ENCODE assay signal across 27 mouse cellular contexts in the genomic region with DNA sequence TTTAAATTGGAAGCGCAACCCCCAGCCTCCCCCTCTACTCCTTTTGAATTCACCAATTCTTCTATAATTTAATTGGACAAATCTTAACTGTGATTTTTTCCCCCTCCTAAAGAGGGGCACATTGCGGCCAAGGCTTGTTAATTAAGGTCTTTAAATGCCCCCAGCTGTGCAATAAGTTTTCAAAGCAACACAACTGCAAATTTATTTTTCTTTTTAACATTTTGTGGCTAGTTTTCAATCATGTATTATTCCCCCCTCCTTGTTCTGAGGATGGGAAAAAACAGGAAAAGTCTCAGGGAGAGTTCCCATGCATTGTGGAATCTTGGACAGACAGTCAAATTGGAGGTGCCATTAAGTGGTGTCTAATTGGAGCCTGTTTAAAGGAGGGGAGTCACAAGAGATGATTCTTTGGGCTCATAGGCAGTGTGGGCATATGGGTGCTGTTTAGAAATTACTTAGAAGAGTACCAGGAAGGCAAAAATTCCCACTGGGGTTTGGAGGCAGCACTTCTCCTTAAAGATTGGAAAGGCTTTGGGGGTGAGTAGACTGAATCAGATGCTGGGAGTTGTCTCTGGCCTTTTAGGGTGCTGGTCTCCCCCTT.
A peak's percentile ranks its signal among the peaks of the same experiment; 100 is the strongest.
DNase-seq lines count a peak whose midpoint lies in the region; ATAC-seq and TF ChIP-seq lines count a peak whose summit lies in the region.
"Had no signal": no experiment of that assay in that cellular context is flagged by ENCODE, and none has a peak within 500 bp of the region (broad histone marks: within the 10 kb centered on the region; RNA-seq: fewer than 3 reads in every experiment).

No protein-coding gene starts in this region.

- no peak overlapping the region for H3K4me2 ChIP-seq in midbrain, embryonic 11.5 days
- H3K4me2 ChIP-seq in midbrain, embryonic 14.5 days (ENCODE audit: low read length): no peak overlapping the region
- 0 out of 2 replicates have a peak overlapping the region, but pooled peaks have one; percentile 23 for H3K4me2 ChIP-seq in forebrain, embryonic 13.5 days
- H3K4me2 ChIP-seq in forebrain, embryonic 16.5 days (ENCODE audit: low read length): no peak overlapping the region
- no peak overlapping the region for H3K4me2 ChIP-seq in lung, postnatal 0 days (replicated peaks; ENCODE audit: low read depth, low read length)
- H3K4me2 ChIP-seq: heart, embryonic 12.5 days; heart, embryonic 15.5 days; hindbrain, embryonic 13.5 days; intestine, embryonic 15.5 days had no signal

- no peak overlapping the region for H3K9ac ChIP-seq in midbrain, embryonic 11.5 days (ENCODE audit: low read length)
- no peak overlapping the region for H3K9ac ChIP-seq in midbrain, embryonic 14.5 days (replicated peaks; ENCODE audit: low read length)
- no peak overlapping the region for H3K9ac ChIP-seq in forebrain, embryonic 13.5 days
- H3K9ac ChIP-seq in forebrain, embryonic 16.5 days (replicated peaks; ENCODE audit: low read depth, low read length): no peak overlapping the region
- no peak overlapping the region for H3K9ac ChIP-seq in lung, postnatal 0 days (replicated peaks; ENCODE audit: low read depth)
- H3K9ac ChIP-seq: heart, embryonic 12.5 days; heart, embryonic 15.5 days; hindbrain, embryonic 13.5 days; intestine, embryonic 15.5 days had no signal

- H3K36me3 ChIP-seq in midbrain, embryonic 11.5 days (ENCODE audit: control insufficient read depth, insufficient read depth, low read length): no peaks in the 10 kb centered on the region
- H3K36me3 ChIP-seq in midbrain, embryonic 14.5 days (ENCODE audit: control insufficient read depth, insufficient read depth, low read length): no peaks in the 10 kb centered on the region
- no peaks in the 10 kb centered on the region for H3K36me3 ChIP-seq in forebrain, embryonic 13.5 days (ENCODE audit: poor library complexity, severe bottlenecking)
- H3K36me3 ChIP-seq in forebrain, embryonic 16.5 days (ENCODE audit: control insufficient read depth, insufficient read depth): no peaks in the 10 kb centered on the region
- H3K36me3 ChIP-seq in lung, postnatal 0 days (ENCODE audit: insufficient read depth, low read length): no peaks in the 10 kb centered on the region
- H3K36me3 ChIP-seq: G1E; heart, embryonic 12.5 days; heart, embryonic 15.5 days; hindbrain, embryonic 10.5 days; hindbrain, embryonic 13.5 days; intestine, embryonic 15.5 days had no signal

- H3K27ac ChIP-seq in midbrain, embryonic 11.5 days (ENCODE audit: low read depth, low read length): no peak overlapping the region
- no peak overlapping the region for H3K27ac ChIP-seq in midbrain, embryonic 14.5 days (replicated peaks; ENCODE audit: low read depth, low read length)
- peak overlapping the region; percentile 86 for H3K27ac ChIP-seq in forebrain, embryonic 13.5 days
- H3K27ac ChIP-seq in forebrain, embryonic 16.5 days (ENCODE audit: low read length): peak overlapping the region; percentile 5; the same call in 1 of the 2 replicates
- no peak overlapping the region for H3K27ac ChIP-seq in lung, postnatal 0 days (ENCODE audit: low read length)
- H3K27ac ChIP-seq: heart, embryonic 15.5 days; hindbrain, embryonic 10.5 days; hindbrain, embryonic 13.5 days; intestine, embryonic 15.5 days had no signal

- no peak for TF ChIP-seq EP300 in lung, postnatal 0 days (IDR thresholded peaks at IDR 0.05)

- H3K27me3 ChIP-seq in midbrain, embryonic 11.5 days (ENCODE audit: control insufficient read depth, insufficient read depth, low read length): no peaks in the 10 kb centered on the region
- no peaks in the 10 kb centered on the region for H3K27me3 ChIP-seq in midbrain, embryonic 14.5 days (ENCODE audit: control insufficient read depth, insufficient read depth, low read length)
- H3K27me3 ChIP-seq in forebrain, embryonic 13.5 days: no peaks in the 10 kb centered on the region
- no peaks in the 10 kb centered on the region for H3K27me3 ChIP-seq in forebrain, embryonic 16.5 days (replicated peaks; ENCODE audit: control insufficient read depth, insufficient read depth, low read length)
- H3K27me3 ChIP-seq in lung, postnatal 0 days (replicated peaks; ENCODE audit: insufficient read depth, low read length): no peaks in the 10 kb centered on the region
- H3K27me3 ChIP-seq: CH12.LX; heart, embryonic 12.5 days; heart, embryonic 15.5 days; intestine, embryonic 15.5 days; Patski had no signal

- no peak overlapping the region for H3K4me3 ChIP-seq in midbrain, embryonic 11.5 days (ENCODE audit: low read depth, low read length)
- H3K4me3 ChIP-seq in midbrain, embryonic 14.5 days (replicated peaks; ENCODE audit: low read depth, low read length): no peak overlapping the region
- no peak overlapping the region for H3K4me3 ChIP-seq in forebrain, embryonic 13.5 days
- H3K4me3 ChIP-seq in forebrain, embryonic 16.5 days (replicated peaks; ENCODE audit: low read length): no peak overlapping the region
- H3K4me3 ChIP-seq in lung, postnatal 0 days (ENCODE audit: low read depth, low read length): no peak overlapping the region
- H3K4me3 ChIP-seq: heart, embryonic 12.5 days; heart, embryonic 15.5 days; hindbrain, embryonic 10.5 days; hindbrain, embryonic 13.5 days; intestine, embryonic 15.5 days had no signal

- peak; percentile 61 for DNase-seq in midbrain, embryonic 11.5 days (ENCODE audit: low spot score, missing footprints)
- DNase-seq in midbrain, embryonic 14.5 days: no peak
- DNase-seq in natural killer cell, adult 2 months (ENCODE audit: low spot score in 2 of 2): no peak
- DNase-seq in lung, postnatal 0 days (ENCODE audit: low spot score): no peak
- DNase-seq: adrenal gland, postnatal 10 days; B cell, adult 2 months; cerebellum, adult 11-12 months; cerebellum, adult 8-10 months; cerebellum, postnatal 10 days; cerebellum, postnatal 36 days; gastrocnemius, postnatal 14 days; heart, adult 11 months; heart, postnatal 10 days; heart, postnatal 36 days; kidney, adult 11 months; kidney, adult 8-10 months had no signal

- 94% methylated on average over 2 of the region's 2 CpGs for WGBS in midbrain, embryonic 11.5 days
- WGBS in midbrain, embryonic 14.5 days: 88% methylated on average over 2 of the region's 2 CpGs
- 13% methylated on average over 2 of the region's 2 CpGs for WGBS in forebrain, embryonic 13.5 days
- WGBS in forebrain, embryonic 16.5 days: 9% methylated on average over 2 of the region's 2 CpGs
- WGBS in lung, postnatal 0 days: 95% methylated on average over 2 of the region's 2 CpGs

- no peaks in the 10 kb centered on the region for H3K9me3 ChIP-seq in midbrain, embryonic 11.5 days (ENCODE audit: control insufficient read depth, low read length)
- H3K9me3 ChIP-seq in midbrain, embryonic 14.5 days (ENCODE audit: control insufficient read depth, low read length): no peaks in the 10 kb centered on the region
- no peaks in the 10 kb centered on the region for H3K9me3 ChIP-seq in forebrain, embryonic 13.5 days (replicated peaks)
- no peaks in the 10 kb centered on the region for H3K9me3 ChIP-seq in forebrain, embryonic 16.5 days (ENCODE audit: control insufficient read depth, low read length)
- H3K9me3 ChIP-seq in lung, postnatal 0 days (ENCODE audit: low read length): no peaks in the 10 kb centered on the region
- H3K9me3 ChIP-seq: heart, embryonic 12.5 days; heart, embryonic 15.5 days; hindbrain, embryonic 10.5 days; hindbrain, embryonic 13.5 days; intestine, embryonic 15.5 days had no signal

- no peak for TF ChIP-seq CTCF in lung, postnatal 0 days (IDR thresholded peaks at IDR 0.05)

- peaks cover 2% of the 10 kb centered on the region; the same call in 1 of the 2 replicates for H3K4me1 ChIP-seq in midbrain, embryonic 11.5 days (ENCODE audit: control insufficient read depth, insufficient read depth, low read length)
- 0 out of 2 replicates have a peak, but pooled peaks cover 3% of the 10 kb centered on the region for H3K4me1 ChIP-seq in midbrain, embryonic 14.5 days (ENCODE audit: control insufficient read depth, insufficient read depth, low read length)
- H3K4me1 ChIP-seq in forebrain, embryonic 13.5 days: peaks cover 59% of the 10 kb centered on the region
- peaks cover 26% of the 10 kb centered on the region for H3K4me1 ChIP-seq in forebrain, embryonic 16.5 days (replicated peaks; ENCODE audit: control insufficient read depth, insufficient read depth, low read length)
- no peaks in the 10 kb centered on the region for H3K4me1 ChIP-seq in lung, postnatal 0 days (ENCODE audit: insufficient read depth, low read depth, low read length)
- H3K4me1 ChIP-seq: heart, embryonic 12.5 days; heart, embryonic 15.5 days; intestine, embryonic 15.5 days had no signal

- no peak for ATAC-seq in midbrain, embryonic 11.5 days (ENCODE audit: low FRiP score)
- ATAC-seq in midbrain, embryonic 14.5 days (ENCODE audit: low FRiP score, low TSS enrichment): no peak
- ATAC-seq in forebrain, embryonic 13.5 days: peak; percentile 37; the same call in 1 of the 2 replicates
- peak; percentile 23; the same call in 1 of the 2 replicates for ATAC-seq in forebrain, embryonic 16.5 days
- ATAC-seq in lung, postnatal 0 days: no peak
- ATAC-seq: hindbrain, embryonic 16.5 days; intestine, embryonic 15.5 days; Patski had no signal

Comparison
In these comparisons a context has a peak if more than half of its experiments do, and no peak if none do; other contexts are left out.
1. ATAC-seq: peak in forebrain, embryonic 13.5 days (single experiment) and forebrain, embryonic 16.5 days (single experiment); none in midbrain, embryonic 11.5 days (single experiment), midbrain, embryonic 14.5 days (single experiment) and lung, postnatal 0 days (single experiment).
2. H3K27ac ChIP-seq: peak in forebrain, embryonic 13.5 days (single experiment) and forebrain, embryonic 16.5 days (single experiment); none in midbrain, embryonic 11.5 days (single experiment), midbrain, embryonic 14.5 days (single experiment) and lung, postnatal 0 days (single experiment).